Mouse (Mus musculus): ENCODE data around the gene Rrad.

Gene Rrad

DNA sequence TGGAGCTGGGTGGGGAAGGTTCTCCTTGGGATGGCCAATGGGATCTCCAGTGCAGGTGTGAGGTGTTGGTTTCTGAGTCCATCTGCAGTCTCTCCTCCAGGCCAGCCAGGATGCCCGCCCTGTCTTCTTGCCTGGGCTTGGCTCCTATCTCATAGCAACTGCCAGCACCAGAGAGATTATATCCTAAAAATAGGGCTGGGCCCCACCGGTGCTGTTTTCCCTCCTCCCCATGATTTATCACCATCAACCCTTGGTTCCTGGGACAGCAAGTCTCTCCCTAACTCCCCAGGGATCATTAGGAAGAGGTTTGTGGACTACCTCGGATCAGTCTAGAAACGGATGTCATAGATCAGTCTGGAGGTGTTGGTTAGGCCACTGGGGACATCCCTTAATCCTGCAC is 18.0 kb downstream of the Rrad start:
- DNase-seq (ENCODE audit: low spot score): no peak

DNA sequence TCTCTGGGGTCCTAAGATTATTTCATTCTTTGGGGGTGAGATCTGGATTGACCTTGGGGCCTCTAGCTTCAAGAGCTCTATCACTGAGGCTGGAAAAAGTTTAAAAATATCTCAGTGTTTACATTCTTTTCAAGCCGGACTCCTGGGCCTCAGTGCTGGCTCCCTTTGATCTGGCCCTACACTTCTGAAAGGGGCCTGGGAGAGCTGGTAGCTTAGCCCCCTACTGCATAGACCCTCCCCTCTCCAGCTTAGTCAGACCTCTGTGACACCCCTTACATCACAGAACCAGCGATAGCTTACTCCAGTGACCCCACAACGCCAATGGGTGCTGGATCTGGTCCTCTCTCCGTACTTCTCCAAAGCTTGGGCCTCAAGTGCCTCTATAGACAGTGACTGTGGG is 19.5 kb downstream of the Rrad start:
- DNase-seq (ENCODE audit: low spot score): no peak

DNA sequence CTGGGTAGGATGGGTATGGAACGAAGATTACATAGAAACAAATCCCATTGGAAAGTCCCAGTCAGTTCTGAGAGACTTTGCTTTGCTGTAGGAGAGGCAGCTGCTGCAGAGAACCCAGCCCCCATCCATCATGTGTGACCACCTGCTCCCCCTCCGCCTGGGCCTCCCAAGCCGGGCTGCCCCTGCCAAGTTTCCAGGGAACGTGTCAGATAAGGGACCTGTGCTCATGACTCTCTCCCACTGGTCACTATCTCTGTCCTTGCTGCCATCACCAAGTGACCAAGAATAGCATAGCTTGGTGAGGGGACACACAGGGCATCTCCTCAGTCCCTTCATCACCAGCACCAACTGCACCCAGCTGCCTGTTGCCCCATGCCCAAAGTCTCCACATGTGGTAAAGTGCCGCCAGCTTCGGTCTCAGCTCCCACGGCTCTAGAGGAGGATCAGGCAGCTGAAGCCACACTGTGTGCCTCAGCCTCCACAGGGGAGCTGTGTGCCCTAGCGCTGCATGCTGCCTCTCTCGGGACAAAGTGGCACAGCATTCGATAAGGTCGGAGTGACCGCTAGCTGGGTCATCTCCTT is 20.9 kb downstream of the Rrad start:
- no peak for DNase-seq (ENCODE audit: low spot score)

DNA sequence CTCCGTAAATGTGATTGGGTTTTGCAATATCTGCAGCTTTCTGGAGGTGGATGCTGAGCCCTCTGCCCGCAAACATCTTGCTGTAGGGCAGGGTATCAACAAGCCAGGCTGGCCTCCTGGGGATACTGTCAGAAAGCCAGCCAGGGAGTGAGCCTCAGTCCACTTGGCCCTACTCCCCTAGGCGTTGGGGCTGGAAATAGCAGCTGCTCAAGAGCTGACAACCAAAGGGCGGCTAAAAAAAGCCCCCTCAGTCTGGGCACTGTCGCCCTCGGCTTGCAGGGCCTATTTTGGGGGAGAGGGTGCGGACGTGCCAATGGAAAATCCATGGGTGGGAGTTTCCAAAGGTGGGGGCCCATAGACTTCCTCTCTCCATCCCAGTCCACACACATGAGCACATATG is 21.9 kb downstream of the Rrad start:
- no peak for DNase-seq (ENCODE audit: low spot score)

DNA sequence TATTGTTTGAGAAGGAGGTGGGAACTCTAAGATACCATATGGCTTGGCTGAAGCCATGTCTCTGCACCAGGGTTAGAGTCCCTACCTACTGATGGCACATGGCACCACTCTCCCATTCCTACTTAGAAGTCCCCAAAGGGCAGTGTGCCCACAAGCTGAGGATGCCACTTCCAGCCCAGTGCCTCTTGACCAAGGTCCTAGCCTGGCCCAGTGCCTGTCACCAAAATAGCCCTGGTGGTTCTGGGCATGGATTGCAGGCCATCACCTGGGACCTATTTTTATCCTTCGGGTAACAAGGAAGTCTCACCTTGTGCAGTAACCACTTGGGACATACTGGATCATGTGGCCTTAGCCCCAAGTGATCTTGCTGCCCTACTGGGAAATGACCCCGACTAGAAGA is 23.2 kb downstream of the Rrad start:
- no peak for DNase-seq (ENCODE audit: low spot score)

DNA sequence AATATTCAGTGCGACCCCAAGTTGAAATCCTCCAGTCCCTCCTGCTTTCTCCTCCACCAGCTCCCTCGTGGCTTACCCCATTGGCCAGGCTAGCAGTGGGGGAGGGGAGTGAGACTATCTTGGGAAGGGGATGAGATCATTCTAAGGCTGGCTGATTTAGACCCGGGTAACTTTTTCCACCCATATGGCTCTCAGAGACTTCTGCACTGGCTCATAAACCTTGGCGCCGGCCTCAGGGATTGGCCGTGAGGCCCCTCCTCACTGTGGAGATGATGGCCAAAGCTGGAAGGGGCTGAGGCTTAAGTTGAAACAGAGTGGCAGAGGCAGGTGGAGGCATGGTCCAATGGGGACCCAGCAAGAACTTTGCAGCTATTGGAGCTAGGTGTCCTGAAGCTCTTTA is 24.8 kb downstream of the Rrad start:
- DNase-seq (ENCODE audit: low spot score): no peak

DNA sequence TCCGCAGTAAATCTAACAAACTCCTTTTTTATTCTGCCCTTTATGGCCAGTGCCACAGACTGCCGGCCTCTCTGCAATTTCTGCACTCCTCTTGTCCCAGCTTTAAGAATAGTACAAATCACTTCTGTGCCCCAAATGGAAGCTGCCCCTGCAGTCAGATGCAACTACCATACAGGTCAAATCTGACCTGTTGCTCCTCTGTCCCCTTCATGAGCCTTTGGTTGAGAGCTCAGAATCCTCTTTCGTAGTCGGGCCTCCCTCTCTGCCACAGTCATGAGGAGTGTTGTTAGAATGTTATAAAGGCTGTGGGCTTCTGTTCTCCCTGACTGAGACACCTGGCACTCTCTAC is 27.9 kb downstream of the Rrad start:
- DNase-seq (ENCODE audit: low spot score): no peak

DNA sequence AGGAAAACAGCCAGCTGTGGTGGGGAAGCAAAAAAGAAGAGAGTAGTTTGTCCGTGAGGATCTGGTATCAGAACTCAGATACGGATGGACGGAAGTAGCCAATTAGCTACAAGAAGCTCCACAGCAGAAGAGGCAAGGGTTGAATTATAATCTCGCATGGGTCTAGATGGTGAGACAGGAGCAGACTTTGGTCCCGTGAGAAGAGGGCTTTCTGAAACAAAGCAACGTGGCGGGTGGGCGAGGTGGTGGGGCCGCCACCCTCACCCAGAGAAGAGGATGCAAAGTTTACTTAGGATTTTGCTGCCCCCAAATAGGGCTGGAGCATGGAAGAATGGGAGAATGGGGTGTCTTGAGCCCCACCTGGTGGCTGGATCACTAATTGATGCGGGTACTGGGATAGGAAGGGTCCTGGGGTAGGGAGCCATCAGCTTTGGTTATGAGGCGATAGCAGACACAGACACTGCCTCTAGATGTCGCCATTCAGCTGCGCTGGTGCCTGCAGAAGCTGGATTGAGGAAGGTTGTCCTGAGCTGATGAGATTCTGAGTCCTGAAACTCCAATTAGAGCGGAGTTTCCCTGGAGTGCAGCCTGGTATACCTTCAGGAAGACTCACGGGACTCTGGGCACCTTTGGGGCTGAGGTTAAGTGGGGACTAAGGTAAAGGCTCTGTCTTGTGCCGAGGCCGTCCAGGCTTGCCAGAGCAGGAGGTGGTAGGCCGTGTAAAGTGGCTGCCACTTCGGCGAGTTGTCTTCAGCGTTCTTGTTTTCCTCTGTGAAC is 28.5 kb downstream of the Rrad start:
- peak; percentile 93 for DNase-seq (ENCODE audit: low spot score)

DNA sequence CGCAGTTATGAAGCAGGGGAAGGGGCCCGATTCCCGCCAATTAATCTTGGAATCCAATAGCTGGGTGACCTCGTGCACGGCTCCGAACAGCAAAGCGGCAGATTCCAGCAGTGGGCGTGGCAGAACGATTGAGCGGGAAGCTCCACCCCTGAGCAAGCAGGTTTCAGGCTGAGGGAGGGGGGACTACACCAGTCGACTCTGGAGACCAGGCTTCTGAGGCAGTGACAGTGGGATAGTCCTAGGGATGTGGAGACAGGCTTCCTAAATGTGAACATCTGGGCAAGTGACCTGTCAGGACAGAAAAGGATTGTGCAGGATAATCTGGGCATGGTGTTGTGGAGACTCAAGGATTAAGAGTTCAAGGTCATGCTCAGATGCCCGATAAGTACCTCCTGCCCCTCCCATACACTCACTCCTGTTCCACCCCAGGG is 29.2 kb downstream of the Rrad start:
- no peak for DNase-seq (ENCODE audit: low spot score)

DNA sequence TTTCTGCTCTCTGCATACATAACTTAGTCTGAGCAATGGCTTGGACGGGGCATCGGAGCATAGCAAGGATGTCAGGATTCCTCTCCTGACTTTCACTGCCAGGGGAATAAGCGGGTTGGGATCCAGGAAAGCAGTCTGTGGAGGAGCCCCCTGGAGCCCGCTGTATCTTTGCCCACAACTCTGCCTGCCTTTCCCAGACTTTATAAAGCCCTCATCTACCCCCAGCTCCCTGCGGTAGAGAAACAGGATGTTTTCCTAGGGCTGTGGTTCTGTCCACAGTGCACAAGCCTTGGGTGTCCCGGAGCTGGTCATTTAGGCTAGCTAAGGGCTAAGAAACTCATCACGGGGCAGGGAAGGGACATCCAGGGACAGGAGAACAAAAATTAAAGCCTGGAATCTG is 29.7 kb downstream of the Rrad start:
- no peak for DNase-seq (ENCODE audit: low spot score)

DNA sequence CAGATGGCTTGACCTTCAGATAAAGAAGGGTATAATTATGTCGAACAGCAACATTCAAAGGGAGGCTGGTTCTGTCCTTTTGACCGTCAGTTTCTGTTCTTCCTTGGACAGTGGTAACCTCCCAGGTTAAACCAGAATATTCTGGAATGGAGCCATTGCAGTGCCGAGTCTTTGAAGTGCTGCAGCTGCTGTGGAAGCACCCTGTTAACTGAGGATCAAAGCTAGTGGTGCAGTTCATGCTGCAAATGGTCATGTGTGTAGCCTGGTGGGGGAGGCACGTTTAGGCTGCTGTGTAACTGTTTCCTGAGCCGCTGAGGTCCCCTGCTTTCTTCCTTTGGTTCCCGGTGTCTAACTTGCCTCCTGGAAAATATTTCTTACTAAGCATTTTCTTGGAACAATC is 32.6 kb downstream of the Rrad start:
- peak; percentile 66 for DNase-seq (ENCODE audit: low spot score)

DNA sequence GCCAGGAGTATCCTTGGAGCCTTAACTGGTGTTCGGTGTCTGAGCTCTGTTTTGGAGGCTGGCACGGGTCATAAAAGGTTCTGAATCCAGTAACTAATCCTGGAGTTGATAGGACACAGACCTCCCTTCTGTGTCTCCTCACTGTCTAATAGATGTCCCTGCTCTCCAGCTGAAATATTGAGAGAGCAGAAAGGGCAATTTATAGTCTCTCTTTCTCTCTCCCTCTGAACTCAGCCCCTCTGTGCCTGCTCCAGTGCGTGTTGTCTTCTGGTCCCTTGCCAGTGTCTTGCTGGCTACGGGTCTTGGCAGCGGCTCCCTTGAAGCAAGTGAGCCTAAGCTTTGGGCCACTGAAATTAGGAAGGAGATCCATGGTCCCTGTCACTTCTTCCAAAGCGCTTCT is 33.5 kb downstream of the Rrad start:
- peak; percentile 83 for DNase-seq (ENCODE audit: low spot score)

DNA sequence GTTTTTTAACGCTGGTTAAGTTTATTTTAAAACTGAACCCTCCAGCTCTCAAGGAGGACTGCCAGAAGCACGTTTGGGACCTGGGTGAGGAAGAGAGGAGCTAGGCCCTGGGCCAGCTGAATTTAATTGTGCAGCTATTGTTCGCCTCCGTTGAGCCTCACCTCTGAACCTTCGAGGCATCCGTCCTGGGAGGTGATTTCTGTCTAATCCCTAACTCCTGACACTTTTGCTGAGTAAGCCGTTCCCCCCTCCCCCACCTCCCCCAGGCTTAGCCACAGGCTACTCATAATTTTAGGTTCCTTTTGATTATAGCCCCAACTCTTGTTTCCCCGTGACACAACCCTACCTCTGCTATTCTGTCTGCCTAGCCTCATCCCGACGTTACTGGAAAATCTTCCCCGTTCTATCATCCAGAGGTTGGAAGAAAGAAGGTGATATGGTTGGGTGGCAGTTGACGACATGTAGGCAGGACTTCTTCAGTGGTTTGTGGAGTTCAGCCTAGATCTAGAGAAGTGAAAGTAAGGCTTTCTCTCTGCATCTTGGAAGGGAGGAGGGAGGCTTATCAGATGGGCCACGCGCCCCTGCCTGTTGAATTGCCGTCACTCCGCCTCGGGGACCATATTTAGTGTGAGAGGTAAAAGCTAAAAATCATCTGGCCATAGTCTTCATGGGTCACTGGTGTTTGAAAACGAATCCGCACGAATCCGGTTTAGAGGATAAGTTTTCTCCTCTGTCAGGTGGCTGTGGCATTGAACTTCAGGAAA is 35.2 kb downstream of the Rrad start:
- peak; percentile 79 for DNase-seq (ENCODE audit: low spot score)

DNA sequence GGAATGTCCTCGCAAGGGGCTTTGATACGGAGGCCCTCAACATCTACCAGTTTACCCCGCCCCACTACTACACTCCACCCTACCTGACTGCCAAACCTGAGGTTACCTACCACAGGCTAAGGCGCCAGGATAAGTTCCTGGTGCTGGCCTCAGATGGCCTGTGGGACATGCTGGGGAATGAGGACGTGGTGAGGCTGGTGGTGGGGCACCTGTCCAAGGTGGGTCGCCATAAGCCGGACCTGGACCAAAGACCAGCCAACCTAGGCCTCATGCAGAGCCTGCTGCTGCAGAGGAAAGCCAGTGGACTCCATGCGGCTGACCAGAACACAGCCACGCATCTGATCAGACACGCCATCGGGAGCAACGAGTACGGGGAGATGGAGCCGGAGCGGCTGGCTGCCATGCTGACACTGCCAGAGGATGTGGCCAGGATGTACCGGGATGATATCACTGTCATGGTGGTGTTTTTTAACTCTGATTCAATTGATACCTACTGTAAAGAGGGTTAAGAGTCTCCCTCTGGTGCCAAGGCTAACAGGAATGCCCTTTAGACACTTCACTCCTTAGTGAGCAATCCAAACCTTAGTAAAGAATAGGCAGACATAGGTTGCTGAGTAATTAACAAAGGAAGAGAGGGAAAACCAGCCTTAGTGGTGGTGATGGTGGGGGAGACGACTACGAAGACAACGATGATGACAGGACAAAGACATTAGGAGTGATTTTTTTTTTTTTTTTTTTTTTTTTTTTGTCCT is 36.3 kb downstream of the Rrad start:
- DNase-seq (ENCODE audit: low spot score): no peak

DNA sequence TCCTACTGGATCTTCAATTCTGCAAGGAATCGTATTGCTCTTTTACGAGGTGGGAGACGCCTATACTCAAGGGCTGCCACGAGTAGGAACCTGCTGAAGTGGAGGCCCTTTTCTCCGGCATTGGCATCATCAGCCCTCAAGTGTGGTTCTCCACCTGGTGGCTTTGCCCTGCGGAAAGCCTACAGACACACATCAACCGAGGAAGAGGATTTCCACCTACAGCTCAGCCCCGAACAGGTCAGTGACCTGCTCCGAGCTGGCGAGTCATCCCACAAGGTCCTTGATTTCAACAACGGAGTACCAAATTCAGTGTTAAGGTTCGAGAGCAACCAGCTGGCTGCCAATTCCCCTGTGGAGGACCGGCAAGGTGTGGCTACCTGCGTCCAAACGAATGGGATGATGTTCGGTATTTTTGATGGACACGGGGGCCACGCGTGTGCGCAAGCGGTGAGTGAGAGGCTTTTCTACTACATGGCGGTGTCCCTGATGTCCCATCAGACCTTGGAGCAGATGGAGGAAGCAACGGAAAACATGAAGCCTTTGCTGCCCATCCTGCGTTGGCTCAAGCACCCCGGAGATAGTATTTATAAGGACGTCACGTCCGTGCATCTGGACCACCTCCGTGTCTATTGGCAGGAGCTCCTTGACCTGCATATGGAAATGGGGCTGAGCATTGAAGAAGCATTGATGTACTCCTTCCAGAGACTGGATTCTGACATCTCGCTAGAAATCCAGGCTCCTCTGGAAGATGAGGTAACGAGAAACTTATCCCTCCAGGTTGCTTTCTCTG is 37.4 kb downstream of the Rrad start:
- no peak for DNase-seq (ENCODE audit: low spot score)

DNA sequence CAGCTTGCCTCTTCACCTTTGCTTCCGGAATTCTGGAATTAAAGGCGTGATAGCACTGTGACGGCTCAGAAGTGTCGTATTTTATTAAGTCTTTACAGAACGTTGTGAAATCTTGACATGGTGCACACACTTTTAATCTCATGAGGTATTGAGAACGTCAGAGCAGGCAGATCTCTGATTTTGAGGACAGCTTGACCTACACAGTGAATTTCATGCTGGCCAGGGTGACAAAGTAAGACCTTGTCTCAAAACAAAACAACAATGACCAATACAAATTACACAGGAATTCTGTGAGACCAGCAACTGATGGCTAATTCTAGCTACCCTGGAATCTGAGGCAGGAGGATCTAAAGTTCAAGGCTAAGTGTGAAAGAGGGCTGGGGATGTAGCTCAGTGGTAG is 38.6 kb downstream of the Rrad start:
- no peak for DNase-seq (ENCODE audit: low spot score)

DNA sequence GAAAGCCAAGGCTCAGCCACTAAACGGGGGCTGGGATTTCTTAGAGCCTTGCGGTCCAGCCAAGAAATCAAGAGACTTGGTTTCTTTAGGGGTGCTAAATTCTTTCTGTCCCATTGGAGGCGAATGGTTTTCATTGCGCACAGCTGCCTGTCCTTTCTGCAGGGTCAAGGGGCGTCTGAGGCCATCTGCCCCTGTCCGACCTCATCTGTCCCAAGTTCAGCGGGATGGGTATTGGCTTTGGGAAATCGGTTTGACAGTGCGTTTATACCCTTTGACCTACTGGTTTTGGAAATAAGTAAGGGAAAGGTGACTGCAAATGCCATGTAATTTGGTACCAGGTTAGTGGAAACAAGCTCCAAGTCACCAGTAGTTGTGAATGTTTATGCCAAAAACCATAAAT is 39.3 kb downstream of the Rrad start:
- no peak for DNase-seq (ENCODE audit: low spot score)

DNA sequence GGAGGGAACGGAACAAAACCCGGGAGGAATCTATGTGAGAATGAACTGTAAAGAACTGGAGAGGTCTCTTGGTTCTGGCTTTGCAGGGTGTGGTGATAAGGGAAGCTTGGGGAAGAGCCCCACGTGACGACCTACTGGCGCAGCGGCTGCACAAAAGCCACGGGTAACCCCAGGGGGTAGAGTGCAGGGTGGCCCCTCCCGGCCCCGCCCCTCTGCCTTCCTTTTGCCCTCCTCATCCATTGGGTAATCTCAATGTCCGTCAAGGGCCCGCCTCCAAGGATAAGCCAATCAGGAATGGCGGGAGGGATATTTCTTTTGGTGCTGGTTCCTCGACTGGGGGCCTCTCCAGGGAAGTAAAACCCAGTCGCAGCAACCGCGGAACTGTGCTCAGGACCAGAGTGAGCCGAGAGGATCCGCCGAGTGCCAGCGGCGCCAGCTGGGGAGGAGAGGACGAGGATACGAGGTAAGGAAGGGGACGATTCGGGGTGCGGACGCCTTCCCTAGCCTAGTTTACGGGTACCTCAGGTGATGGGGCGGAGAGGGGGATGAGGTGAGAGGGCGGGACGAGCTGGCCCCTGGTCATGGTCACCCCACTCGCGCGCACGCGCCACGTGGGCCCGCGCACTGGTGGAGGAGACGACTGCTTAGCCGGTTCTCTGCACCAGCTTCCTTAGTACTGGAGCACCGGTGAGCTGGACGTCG is 39.8 kb downstream of the Rrad start, which contains the start of gene Pdp2:
TSS of gene Pdp2 (plus strand) at position 319 of the 702 bp plus-strand sequence.
- peak; percentile 96 for DNase-seq (ENCODE audit: low spot score)

DNA sequence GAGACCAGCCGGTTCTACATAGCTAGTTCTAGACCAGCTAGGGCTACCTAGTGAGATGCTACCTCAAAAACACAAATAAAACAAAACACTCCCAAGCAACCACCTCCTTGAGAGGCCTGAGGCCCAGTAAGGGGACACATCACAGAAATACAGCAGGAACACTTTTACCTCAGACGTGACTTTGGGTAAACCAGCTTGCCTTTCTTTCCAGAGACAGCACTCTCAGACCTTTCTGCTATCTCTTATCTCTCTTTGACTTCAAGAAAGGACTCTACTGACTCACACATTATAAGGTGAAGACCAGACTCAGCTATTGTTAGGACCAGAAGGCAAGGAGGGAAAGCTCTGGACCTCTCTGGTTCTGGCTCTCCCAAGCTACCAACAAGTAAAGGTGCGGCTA is 40.8 kb downstream of the Rrad start:
- DNase-seq (ENCODE audit: low spot score): no peak

DNA sequence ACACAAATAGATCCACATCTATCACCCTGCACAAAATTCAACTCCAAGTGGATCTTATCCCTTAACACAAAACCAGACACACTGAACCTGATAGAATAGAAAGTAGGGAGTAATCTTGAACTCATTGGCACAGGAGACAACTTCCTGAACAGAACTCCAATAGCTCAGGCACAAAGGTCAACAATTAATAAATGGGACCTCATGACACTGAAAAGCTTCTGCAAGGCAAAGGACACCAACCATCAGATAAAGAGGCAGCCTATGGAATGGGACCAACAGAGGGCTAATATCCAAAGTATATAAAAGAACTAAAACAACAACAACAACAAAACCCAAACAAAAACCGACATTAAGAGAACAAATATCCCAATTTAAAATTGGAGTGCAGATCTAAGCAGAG is 46.6 kb downstream of the Rrad start:
- DNase-seq (ENCODE audit: low spot score): no peak
